Mouse (Mus musculus) heart, embryonic 15.5 days (tissue): Measurements from ENCODE around the gene Bco1. TPM values are rescaled to one million over a fixed set of nuclear protein-coding genes. Genes with fewer than 3 reads are reported as not detected.
A peak's percentile ranks its signal among the peaks of the same experiment; 100 is the strongest.

Experiments
- ATAC-seq: fragments of 200-750 bp; cut with Nextera tagmentation; replicated peaks from 2 replicates; pipeline ENCODE4 v1.8.0; 2017; ENCODE audit warnings: low read depth, moderate TSS enrichment; ENCODE audit not compliant: insufficient number of reproducible peaks, insufficient read depth, low FRiP score
- H3K27ac ChIP-seq: fragments of 300-500 bp; sonication (generic); 2 replicates; pipeline ENCODE4 v1.5.1; 2015; ENCODE audit warnings: mild to moderate bottlenecking, inconsistent platforms
- H3K27me3 ChIP-seq: fragments of 300-500 bp; sonication (generic); 2 replicates; pipeline ENCODE4 v1.6.1; 2015; ENCODE audit warnings: inconsistent platforms
- H3K36me3 ChIP-seq: fragments of 300-500 bp; sonication (generic); 2 replicates; pipeline ENCODE4 v1.6.1; 2015; ENCODE audit warnings: mild to moderate bottlenecking, inconsistent platforms
- H3K4me1 ChIP-seq: fragments of 300-500 bp; sonication (generic); replicated peaks from 2 replicates; pipeline ENCODE4 v1.6.1; 2015; ENCODE audit warnings: inconsistent platforms
- H3K4me2 ChIP-seq: fragments of 300-500 bp; sonication (generic); 2 replicates; pipeline ENCODE4 v1.6.1; 2015; ENCODE audit warnings: inconsistent platforms, mild to moderate bottlenecking, moderate library complexity
- H3K4me3 ChIP-seq: fragments of 300-500 bp; sonication (generic); 2 replicates; pipeline ENCODE4 v1.5.1; 2015; ENCODE audit warnings: mild to moderate bottlenecking, inconsistent platforms
- H3K9ac ChIP-seq: fragments of 300-500 bp; sonication (generic); 2 replicates; pipeline ENCODE4 v1.6.1; 2015; ENCODE audit warnings: mild to moderate bottlenecking, inconsistent platforms
- H3K9me3 ChIP-seq: fragments of 300-500 bp; sonication (generic); replicated peaks from 2 replicates; pipeline ENCODE4 v1.6.1; 2016; ENCODE audit warnings: inconsistent platforms
- WGBS: fragments of 180-500 bp; shearing (Covaris S2); methylation state at CpG from one replicate; pipeline ENCODE4 v1.1.7; 2015; ENCODE audit warnings: mixed read lengths; 5-methylcytosine and 5-hydroxymethylcytosine counted together
- polyA plus RNA-seq: library from polyadenylated mRNA; unstranded; fragments of >200 nt; fragmentation: Nextera tagmentation; extraction: Ambion mirVana; gene quantifications from 2 replicates; pipeline ENCODE4 v1.2.1, GENCODE M21; 2015

The Bco1 gene
- polyA plus RNA-seq, 1 experiment from 2014 or later: not detected

GRCm38 (mm10) chr8:117067396-117067795, 28.3 kb upstream of the Bco1 start:
- H3K9me3 ChIP-seq: no peaks in the 10 kb centered on the region; the same call in 1 of the 2 replicates
- no peak overlapping the region for H3K4me2 ChIP-seq
- H3K36me3 ChIP-seq: no peaks in the 10 kb centered on the region
- no peak for ATAC-seq
- H3K4me3 ChIP-seq: no peak overlapping the region
- H3K27ac ChIP-seq: no peak overlapping the region
- no peak overlapping the region for H3K9ac ChIP-seq
- WGBS: 76% methylated on average over 11 of the region's 11 CpGs
- H3K27me3 ChIP-seq: no peaks in the 10 kb centered on the region; the same call in 1 of the 2 replicates
- no peaks in the 10 kb centered on the region for H3K4me1 ChIP-seq

GRCm38 (mm10) chr8:117068294-117068693, 27.4 kb upstream of the Bco1 start:
- Histone ChIP-seq H3K36me3 (no peaks in the 10 kb centered on the region), H3K4me3 (no peak overlapping the region), H3K9ac (no peak overlapping the region), H3K27me3 (no peaks in the 10 kb centered on the region; the same call in 1 of the 2 replicates), H3K27ac (no peak overlapping the region), H3K4me1 (no peaks in the 10 kb centered on the region), H3K4me2 (no peak overlapping the region), H3K9me3 (no peaks in the 10 kb centered on the region)
- WGBS: 65% methylated on average over 13 of the region's 13 CpGs
- no peak for ATAC-seq

- H3K4me1 ChIP-seq: no peaks in the 10 kb centered on the region
- no peak overlapping the region for H3K4me3 ChIP-seq
- H3K27me3 ChIP-seq: no peaks in the 10 kb centered on the region; the same call in 1 of the 2 replicates
- H3K4me2 ChIP-seq: no peak overlapping the region
- WGBS: 70% methylated on average over 1 of the region's 1 CpGs
- H3K36me3 ChIP-seq: no peaks in the 10 kb centered on the region
- H3K9ac ChIP-seq: no peak overlapping the region
- no peak for ATAC-seq
- no peak overlapping the region for H3K27ac ChIP-seq
- H3K9me3 ChIP-seq: no peaks in the 10 kb centered on the region
These were observed 25.9 kb upstream of the Bco1 start for GRCm38 (mm10) chr8:117069708-117070107.

GRCm38 (mm10) chr8:117074350-117075182, 21.1 kb upstream of the Bco1 start:
- Histone ChIP-seq H3K9ac (no peak overlapping the region), H3K9me3 (no peaks in the 10 kb centered on the region), H3K4me2 (no peak overlapping the region), H3K4me3 (no peak overlapping the region), H3K27me3 (0 out of 2 replicates have a peak, but pooled peaks cover 5% of the 10 kb centered on the region), H3K36me3 (no peaks in the 10 kb centered on the region), H3K4me1 (no peaks in the 10 kb centered on the region), H3K27ac (no peak overlapping the region)
- no peak for ATAC-seq
- WGBS: 55% methylated on average over 10 of the region's 10 CpGs

- 76% methylated on average over 7 of the region's 7 CpGs for WGBS
- H3K27ac ChIP-seq: no peak overlapping the region
- no peak overlapping the region for H3K9ac ChIP-seq
- no peaks in the 10 kb centered on the region for H3K9me3 ChIP-seq
- no peaks in the 10 kb centered on the region for H3K36me3 ChIP-seq
- H3K4me2 ChIP-seq: no peak overlapping the region
- peaks cover 11% of the 10 kb centered on the region; the same call in 1 of the 2 replicates for H3K27me3 ChIP-seq
- no peak for ATAC-seq
- H3K4me1 ChIP-seq: no peaks in the 10 kb centered on the region
- no peak overlapping the region for H3K4me3 ChIP-seq
These were observed 17.2 kb upstream of the Bco1 start for GRCm38 (mm10) chr8:117078367-117078926.

DNA sequence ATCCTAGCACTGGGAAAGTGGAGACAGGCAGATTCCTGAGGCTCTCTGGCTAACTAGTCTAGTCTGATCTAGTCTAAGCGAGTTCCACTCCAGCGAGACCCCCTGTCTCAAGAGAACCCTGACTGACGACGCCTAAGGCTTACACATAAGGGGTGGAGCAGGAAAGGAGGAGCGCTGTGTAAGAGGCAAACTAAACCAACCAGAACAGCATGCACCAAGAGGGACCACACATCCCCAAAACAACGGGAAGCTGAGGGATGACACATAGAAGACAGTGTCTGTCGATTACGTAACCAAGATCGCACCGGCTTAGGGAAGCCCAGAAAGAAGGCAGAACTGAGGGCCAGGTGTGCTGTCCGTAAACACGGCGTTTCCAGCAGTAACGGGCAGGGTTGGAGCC, 16.0 kb upstream of the Bco1 start:
- Histone ChIP-seq H3K27ac (no peak overlapping the region), H3K9me3 (no peaks in the 10 kb centered on the region), H3K4me3 (no peak overlapping the region), H3K4me2 (no peak overlapping the region), H3K9ac (no peak overlapping the region), H3K4me1 (peaks cover 6% of the 10 kb centered on the region; the same call in 1 of the 2 replicates), H3K36me3 (no peaks in the 10 kb centered on the region), H3K27me3 (peaks cover 11% of the 10 kb centered on the region; the same call in 1 of the 2 replicates)
- ATAC-seq: no peak
- whole genome bisulfite sequencing: 83% methylated on average over 14 of the region's 14 CpGs

GRCm38 (mm10) chr8:117082399-117082872, 13.2 kb upstream of the Bco1 start, which contains the start of gene Pkd1l2:
Gene Pkd1l2, minus strand, starts transcription at chr8:117082449.
- peaks cover 6% of the 10 kb centered on the region; the same call in 1 of the 2 replicates for H3K27me3 ChIP-seq
- H3K4me2 ChIP-seq: no peak within 1 kb of the TSS
- no peak for ATAC-seq
- WGBS: 78% methylated on average over 8 of the region's 8 CpGs
- no peaks in the 10 kb centered on the region for H3K36me3 ChIP-seq
- no peak within 1 kb of the TSS for H3K4me3 ChIP-seq
- no peak within 1 kb of the TSS for H3K27ac ChIP-seq
- no peak within 1 kb of the TSS for H3K9ac ChIP-seq
- peaks cover 21% of the 10 kb centered on the region for H3K4me1 ChIP-seq
- H3K9me3 ChIP-seq: no peaks in the 10 kb centered on the region

DNA sequence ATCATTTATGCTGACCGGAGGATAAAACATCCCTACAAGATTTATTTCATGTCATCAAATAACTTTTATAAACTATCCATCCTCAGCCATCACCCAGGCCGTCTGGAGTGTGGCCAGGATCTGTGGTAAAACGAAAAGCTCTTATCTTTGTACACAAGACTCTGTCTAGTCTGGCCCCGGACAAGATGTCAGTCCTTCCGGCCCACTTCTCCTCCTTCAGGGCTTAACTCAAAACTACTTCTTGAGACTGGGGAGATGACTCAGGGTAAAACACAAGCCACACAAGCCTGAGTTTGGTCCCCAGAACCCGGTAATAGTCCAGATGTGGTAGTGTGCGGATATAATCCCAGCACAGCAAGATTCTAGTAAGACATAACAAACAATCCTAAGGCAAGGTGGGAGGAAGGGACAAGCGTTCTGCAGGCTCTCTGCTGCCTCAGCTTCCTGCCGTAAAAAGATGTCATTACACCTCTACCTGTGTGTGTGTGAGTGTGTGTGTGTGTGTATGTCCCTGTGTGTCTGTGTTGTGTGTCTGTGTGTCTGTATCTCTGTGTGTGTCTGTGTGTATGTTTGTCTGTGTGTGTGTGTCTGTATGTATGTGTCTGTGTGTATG, 12.6 kb upstream of the Bco1 start:
- peaks cover 6% of the 10 kb centered on the region; the same call in 1 of the 2 replicates for H3K27me3 ChIP-seq
- H3K36me3 ChIP-seq: no peaks in the 10 kb centered on the region
- no peak for ATAC-seq
- no peak overlapping the region for H3K9ac ChIP-seq
- H3K4me1 ChIP-seq: peaks cover 21% of the 10 kb centered on the region
- no peak overlapping the region for H3K27ac ChIP-seq
- no peak overlapping the region for H3K4me2 ChIP-seq
- H3K4me3 ChIP-seq: no peak overlapping the region
- WGBS: 40% methylated on average over 9 of the region's 9 CpGs
- H3K9me3 ChIP-seq: no peaks in the 10 kb centered on the region

- no peaks in the 10 kb centered on the region for H3K36me3 ChIP-seq
- no peak overlapping the region for H3K9ac ChIP-seq
- no peak overlapping the region for H3K4me3 ChIP-seq
- H3K27ac ChIP-seq: 0 out of 2 replicates have a peak overlapping the region, but pooled peaks have one; percentile 10
- WGBS: 16% methylated on average over 8 of the region's 8 CpGs
- H3K4me1 ChIP-seq: peaks cover 21% of the 10 kb centered on the region
- peak; percentile 73 for ATAC-seq
- 0 out of 2 replicates have a peak overlapping the region, but pooled peaks have one; percentile 11 for H3K4me2 ChIP-seq
- peaks cover 5% of the 10 kb centered on the region; the same call in 1 of the 2 replicates for H3K27me3 ChIP-seq
- H3K9me3 ChIP-seq: no peaks in the 10 kb centered on the region
These were observed 10.1 kb upstream of the Bco1 start for GRCm38 (mm10) chr8:117085521-117085920.

DNA sequence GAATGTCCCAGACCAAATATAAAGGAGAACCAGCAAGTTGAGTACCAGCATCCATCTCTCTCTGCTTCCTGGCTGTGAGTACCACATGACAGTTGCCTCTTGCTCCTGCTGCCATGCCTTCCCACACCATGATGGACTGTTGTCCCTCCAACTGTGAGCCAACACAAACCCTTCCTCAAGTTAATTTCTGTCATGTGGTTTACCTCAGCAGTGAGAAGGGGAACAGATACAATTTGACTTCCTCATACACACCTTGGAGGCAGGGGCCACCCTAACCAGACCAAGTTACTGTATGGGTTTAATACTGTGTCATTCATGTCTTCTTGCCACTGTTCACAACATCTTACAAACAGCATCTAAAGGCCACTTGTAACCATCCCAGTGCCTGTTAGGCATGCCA, 8.6 kb upstream of the Bco1 start:
- no peak overlapping the region for H3K27ac ChIP-seq
- no peak for ATAC-seq
- H3K4me3 ChIP-seq: no peak overlapping the region
- H3K36me3 ChIP-seq: no peaks in the 10 kb centered on the region
- H3K27me3 ChIP-seq: no peaks in the 10 kb centered on the region
- H3K9ac ChIP-seq: no peak overlapping the region
- no peaks in the 10 kb centered on the region for H3K9me3 ChIP-seq
- H3K4me2 ChIP-seq: no peak overlapping the region
- peaks cover 21% of the 10 kb centered on the region for H3K4me1 ChIP-seq

DNA sequence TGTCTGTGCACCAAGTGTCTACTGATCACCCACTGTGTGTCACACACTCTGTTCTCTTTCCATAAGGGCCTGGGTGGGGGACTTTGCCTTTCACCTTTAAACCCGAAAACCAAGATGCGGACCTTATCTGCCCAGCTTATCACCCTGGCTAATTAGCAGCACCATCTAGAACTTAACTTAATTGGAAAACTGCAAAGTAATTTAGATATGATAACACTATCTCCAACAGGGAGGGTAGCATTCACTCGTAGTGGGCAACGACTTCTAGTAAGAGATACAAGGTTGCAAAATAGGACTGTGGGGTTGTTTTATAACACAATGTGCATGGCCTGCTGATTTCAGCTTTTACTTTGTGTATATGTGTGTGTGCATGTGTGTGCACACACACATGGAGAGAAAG, 5.9 kb upstream of the Bco1 start:
- no peaks in the 10 kb centered on the region for H3K36me3 ChIP-seq
- H3K4me1 ChIP-seq: peaks cover 17% of the 10 kb centered on the region
- WGBS: 58% methylated on average over 4 of the region's 4 CpGs
- no peak for ATAC-seq
- no peak overlapping the region for H3K9ac ChIP-seq
- H3K27ac ChIP-seq: no peak overlapping the region
- no peaks in the 10 kb centered on the region for H3K9me3 ChIP-seq
- no peak overlapping the region for H3K4me3 ChIP-seq
- H3K27me3 ChIP-seq: no peaks in the 10 kb centered on the region
- no peak overlapping the region for H3K4me2 ChIP-seq
